Mouse (Mus musculus): Measurements from ENCODE around the gene Lamb2.

Gene Lamb2

DNA sequence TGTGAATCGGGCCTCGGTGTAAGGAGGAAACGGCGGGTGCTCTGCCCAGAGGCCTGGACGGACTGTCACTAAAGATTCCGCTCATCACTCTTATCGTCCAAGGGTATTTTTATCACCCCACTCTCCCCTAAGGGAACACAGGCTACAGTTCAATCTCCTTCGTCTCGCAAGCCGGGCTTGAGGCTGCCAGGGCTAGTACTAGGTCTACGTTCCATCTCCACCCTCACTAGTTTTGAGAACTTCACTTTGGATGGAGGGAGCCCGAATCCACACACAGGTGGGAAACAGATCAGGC, 11.7 kb downstream of the Lamb2 start:
- no peak for DNase-seq (ENCODE audit: low read depth, low spot score)

DNA sequence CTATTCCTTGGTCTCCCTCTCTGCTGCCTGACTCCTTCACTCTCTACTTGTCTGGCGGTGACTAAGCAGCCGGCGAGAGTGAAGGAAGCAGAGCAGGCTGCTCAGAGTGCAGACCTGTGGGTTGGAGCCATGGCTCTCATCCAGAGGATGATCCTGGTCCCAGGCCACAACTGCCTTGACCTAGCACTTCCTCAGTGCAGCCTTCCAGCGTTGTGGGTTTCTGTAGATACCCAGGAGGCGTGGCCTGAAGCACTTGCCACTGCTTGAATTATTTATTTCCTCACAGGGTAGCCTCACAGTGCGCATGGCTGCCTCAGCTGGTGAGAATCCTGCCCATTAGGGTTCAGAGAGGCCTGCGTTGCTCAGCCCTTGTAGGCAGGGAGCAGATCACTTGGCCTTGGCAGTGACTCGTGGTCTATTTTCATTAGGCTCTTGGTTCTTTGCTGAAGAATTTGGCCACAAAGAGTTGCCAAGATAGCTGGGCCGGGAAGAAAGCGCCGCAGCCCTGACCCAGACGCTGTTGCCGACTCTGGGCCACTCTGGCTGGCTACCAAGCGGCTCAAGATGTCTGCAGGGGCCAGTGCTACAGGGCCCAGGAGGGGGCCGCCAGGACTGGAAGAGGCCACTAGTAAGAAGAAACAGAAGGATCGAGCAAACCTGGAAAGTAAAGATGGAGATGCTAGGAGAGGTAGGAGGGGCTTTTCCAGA, 12.7 kb downstream of the Lamb2 start:
- no peak for DNase-seq (ENCODE audit: low read depth, low spot score)

- no peak for DNase-seq (ENCODE audit: low read depth, low spot score)
These were observed 13.7 kb downstream of the Lamb2 start for GRCm38 (mm10) chr9:108493246-108493645.

DNA sequence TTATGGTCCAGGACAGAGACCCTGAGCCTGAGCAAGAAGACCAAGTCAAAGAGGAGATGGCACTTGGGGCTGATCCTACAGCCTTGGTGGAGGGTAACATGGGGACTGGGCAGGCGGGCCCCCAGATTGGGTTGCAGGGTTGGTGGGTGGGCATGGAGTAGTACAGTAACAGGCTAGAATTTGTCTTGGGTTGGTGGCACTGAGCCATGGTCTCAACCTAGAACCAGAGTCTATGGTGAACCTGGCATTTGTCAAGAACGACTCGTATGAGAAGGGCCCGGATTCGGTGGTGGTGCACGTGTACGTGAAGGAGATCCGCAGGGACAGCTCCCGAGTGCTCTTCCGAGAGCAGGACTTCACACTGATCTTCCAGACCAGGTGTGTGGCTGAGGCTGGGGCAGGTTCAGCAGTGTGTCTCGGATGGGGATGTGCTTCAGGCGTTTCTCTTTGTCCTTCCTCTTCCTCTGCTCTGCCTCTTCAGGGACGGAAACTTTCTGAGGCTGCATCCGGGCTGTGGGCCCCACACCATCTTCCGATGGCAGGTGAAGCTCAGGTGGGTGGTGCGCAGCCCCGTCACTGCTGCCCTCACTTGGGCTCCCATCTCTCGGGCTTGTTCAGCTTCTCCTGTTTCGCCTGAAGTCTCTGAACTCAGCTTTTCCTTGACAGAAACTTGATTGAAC, 14.8 kb downstream of the Lamb2 start:
- no peak for DNase-seq (ENCODE audit: low read depth, low spot score)

DNA sequence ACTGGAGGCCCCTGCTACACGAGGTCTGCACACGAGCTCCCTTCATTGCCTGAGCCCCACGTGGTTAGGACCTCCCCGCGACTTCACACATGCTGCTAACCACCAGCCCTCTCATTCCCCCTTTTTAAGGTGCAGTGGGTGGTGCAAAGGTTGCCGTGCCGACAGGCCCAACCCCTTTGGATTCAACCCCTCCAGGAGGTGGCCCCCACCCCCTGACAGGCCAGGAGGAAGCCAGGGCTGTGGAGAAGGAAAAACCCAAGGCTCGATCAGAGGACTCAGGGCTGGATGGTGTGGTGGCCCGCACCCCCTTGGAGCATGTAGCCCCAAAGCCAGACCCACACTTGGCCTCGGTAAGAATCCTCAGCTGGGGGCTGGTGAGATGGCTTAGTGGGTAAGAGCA, 15.4 kb downstream of the Lamb2 start:
- no peak for DNase-seq (ENCODE audit: low read depth, low spot score)

GRCm38 (mm10) chr9:108499231-108499630, 19.7 kb downstream of the Lamb2 start:
- no peak for DNase-seq (ENCODE audit: low read depth, low spot score)

DNA sequence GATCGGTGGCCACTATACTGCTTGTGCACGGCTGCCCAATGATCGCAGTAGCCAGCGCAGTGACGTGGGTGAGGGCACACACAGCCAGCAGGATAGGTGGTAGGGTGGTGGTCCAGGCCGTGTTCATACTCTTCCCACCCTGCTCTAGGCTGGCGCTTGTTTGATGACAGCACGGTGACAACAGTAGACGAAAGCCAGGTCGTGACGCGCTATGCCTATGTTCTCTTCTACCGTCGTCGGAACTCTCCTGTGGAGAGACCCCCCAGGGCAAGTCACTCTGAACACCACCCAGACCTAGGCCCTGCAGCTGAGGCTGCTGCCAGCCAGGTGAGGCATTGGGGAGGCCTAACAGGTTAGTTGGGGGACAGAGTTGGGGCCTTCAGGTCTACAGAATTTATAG, 20.4 kb downstream of the Lamb2 start:
- DNase-seq (ENCODE audit: low read depth, low spot score): no peak

GRCm38 (mm10) chr9:108506901-108507300, 27.4 kb downstream of the Lamb2 start:
- no peak for DNase-seq (ENCODE audit: low read depth, low spot score)

- DNase-seq (ENCODE audit: low read depth, low spot score): peak; percentile 93
These were observed 28.3 kb downstream of the Lamb2 start, which contains the start of gene Qars for GRCm38 (mm10) chr9:108507619-108508434. TSS of gene Qars (plus strand) at chr9:108507706.

DNA sequence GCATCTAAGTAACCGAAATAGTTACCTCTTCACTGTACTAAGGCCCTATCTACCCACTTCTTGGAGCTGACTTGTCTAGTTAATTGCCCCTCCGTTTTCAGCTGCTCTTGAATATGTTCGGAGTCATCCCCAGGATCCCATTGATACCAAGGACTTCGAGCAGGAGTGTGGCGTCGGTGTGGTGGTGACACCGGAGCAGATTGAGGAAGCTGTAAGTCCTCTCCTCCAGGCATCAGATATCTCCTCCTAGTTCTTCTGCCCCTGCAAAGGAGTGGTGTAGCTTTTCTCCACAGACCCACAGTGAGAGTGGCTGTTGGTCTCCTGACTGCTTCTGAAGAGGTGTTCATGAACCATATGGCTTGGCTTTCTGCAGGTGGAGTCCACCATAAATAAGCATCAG, 29.2 kb downstream of the Lamb2 start:
- no peak for DNase-seq (ENCODE audit: low read depth, low spot score)

DNA sequence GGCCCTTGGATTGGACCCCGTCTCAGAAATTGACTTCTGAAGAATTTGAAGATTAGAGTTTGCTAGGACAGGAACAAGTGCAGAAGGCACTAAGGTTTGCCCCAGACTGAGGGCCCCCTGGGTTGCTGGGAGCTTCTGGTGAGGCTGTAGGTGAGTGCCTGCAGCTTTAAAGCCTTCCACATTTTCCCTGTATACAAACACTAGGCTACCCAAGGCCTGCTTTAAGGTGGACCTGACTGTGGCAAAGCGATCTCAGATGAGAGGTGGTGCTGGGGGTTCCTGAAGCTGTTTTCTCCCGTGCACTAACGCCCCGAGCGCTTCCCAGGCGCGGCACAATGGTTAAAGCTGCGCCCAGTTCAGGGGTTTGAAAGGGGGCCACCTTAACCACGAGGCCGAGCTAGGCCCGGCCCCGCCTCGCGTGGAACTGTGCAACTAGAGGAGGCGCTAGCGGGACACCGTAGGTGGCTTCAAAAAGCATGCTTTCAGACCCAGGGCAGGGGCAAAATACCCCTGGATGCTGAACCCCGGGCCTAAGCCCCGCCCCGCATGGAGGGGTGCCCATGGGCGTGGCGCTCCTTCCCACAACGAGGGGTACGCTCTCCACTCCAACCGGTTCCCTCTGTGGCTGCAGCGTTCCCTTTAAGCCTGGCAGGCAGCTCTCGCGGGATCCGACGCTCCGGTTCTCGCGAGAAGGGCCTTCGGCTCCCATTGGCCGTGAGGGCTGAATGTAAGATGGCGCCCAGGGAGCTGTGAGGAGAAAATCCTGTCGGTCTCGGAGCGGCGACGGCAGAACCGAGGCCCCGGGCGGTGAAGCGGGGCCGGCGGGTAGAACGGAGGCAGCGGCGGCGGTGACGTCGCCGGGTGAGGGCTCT, 37.1 kb downstream of the Lamb2 start, which contains the start of gene Qrich1:
TSS of gene Qrich1 (plus strand) at position 427 of the 872 bp plus-strand sequence.
- DNase-seq (ENCODE audit: low read depth, low spot score): peak; percentile 98

- peak; percentile 80 for DNase-seq (ENCODE audit: low read depth, low spot score)
These were observed 37.9 kb downstream of the Lamb2 start for GRCm38 (mm10) chr9:108517253-108517930.

DNA sequence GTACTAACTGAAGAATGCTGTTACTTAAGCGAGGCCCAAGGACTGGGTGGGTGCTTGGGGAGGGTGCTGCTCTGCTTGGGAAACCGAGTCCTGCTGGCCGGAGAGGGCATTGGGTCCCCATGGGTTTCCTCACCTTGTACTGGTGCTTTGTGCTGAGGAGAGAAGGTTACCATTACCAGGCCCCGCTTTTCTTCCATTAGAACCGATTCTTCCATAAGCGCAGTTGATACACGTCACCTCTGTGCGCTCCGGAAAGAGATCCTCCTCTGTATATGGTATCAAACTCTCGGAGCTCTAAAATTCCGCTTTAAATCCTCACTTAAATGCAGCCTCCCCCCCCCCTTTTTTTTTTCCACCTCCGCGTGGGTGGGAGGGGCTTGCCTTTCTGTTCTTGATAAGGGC, 38.4 kb downstream of the Lamb2 start:
- peak; percentile 27 for DNase-seq (ENCODE audit: low read depth, low spot score)

- no peak for DNase-seq (ENCODE audit: low read depth, low spot score)
These were observed 42.1 kb downstream of the Lamb2 start for GRCm38 (mm10) chr9:108521604-108522003.

- no peak for DNase-seq (ENCODE audit: low read depth, low spot score)
These were observed 43.8 kb downstream of the Lamb2 start for GRCm38 (mm10) chr9:108523341-108523740.

- no peak for DNase-seq (ENCODE audit: low read depth, low spot score)
These were observed 45.9 kb downstream of the Lamb2 start for GRCm38 (mm10) chr9:108525400-108525799.

GRCm38 (mm10) chr9:108530954-108531353, 51.4 kb downstream of the Lamb2 start:
- no peak for DNase-seq (ENCODE audit: low read depth, low spot score)

DNA sequence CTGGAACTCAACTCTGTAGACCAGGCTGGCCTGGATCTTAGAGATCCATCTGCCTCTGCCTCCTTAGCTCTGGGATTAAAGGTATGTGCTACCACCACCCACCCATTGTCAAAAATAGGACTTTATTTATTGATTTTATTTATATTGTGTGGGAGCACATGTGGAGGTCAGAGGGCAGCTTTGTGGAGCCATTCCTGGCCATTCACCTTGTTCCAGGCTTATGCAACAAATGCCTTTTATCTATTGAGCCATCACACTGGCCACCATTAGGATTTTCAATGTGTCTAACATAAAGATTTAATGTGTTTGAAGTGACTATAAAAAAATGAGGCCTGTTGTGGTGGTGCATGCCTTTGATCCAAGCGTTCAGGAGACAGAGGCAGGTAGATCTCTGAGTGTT, 52.0 kb downstream of the Lamb2 start:
- DNase-seq (ENCODE audit: low read depth, low spot score): no peak
